In genomic region chrX:101902597-101902996, GRCm38 (mm10) we compare ENCODE assay signal across 15 mouse cellular contexts.
"Had no signal": no experiment of that assay in that cellular context is flagged by ENCODE, and none has a peak within 500 bp of the region (broad histone marks: within the 10 kb centered on the region; RNA-seq: fewer than 3 reads in every experiment).

No protein-coding gene starts in this region.

- H3K4me1 ChIP-seq: limb, embryonic 15.5 days; liver, embryonic 12.5 days; neural tube, embryonic 13.5 days had no signal

- DNase-seq: layer of hippocampus, adult 9-11 months; layer of hippocampus, postnatal 36 days; lung, embryonic 14.5 days; lung, postnatal 10 days; lung, postnatal 4 days; retina, postnatal 1 day; right cerebral cortex, postnatal 4 days; spleen, adult 18-20 months; thymus, adult 18-20 months; thymus, postnatal 14 days had no signal

- H3K4me3 ChIP-seq: limb, embryonic 15.5 days; liver, embryonic 12.5 days; midbrain, embryonic 10.5 days; neural tube, embryonic 13.5 days had no signal

- H3K9me3 ChIP-seq: limb, embryonic 15.5 days; liver, embryonic 12.5 days; midbrain, embryonic 10.5 days; neural tube, embryonic 13.5 days had no signal

- H3K4me2 ChIP-seq: limb, embryonic 15.5 days; liver, embryonic 12.5 days; lung, embryonic 14.5 days; neural tube, embryonic 13.5 days had no signal

- H3K9ac ChIP-seq: limb, embryonic 15.5 days; liver, embryonic 12.5 days; lung, embryonic 14.5 days; neural tube, embryonic 13.5 days had no signal

- H3K27ac ChIP-seq: limb, embryonic 15.5 days; liver, embryonic 12.5 days; midbrain, embryonic 10.5 days; neural tube, embryonic 13.5 days had no signal

- H3K36me3 ChIP-seq: limb, embryonic 15.5 days; liver, embryonic 12.5 days; midbrain, embryonic 10.5 days; neural tube, embryonic 13.5 days had no signal

- ATAC-seq: liver, embryonic 12.5 days; midbrain, embryonic 16.5 days had no signal
